Mouse (Mus musculus) right cerebral cortex, adult 18-20 months (tissue): ENCODE measurements around the gene 6430548M08Rik.

ENCODE experiments used
- DNase-seq: peaks from one replicate; pipeline ENCODE4 v3.0.0; 2022; ENCODE audit warnings: mixed read lengths

Gene 6430548M08Rik

GRCm38 (mm10) chr8:120144652-120145301, 30.8 kb downstream of the 6430548M08Rik start:
- peak; percentile 79 for DNase-seq

GRCm38 (mm10) chr8:120146051-120146450, 32.1 kb downstream of the 6430548M08Rik start:
- DNase-seq: no peak

GRCm38 (mm10) chr8:120150028-120150427, 36.1 kb downstream of the 6430548M08Rik start:
- no peak for DNase-seq

GRCm38 (mm10) chr8:120151151-120151550, 37.2 kb downstream of the 6430548M08Rik start:
- DNase-seq: no peak

GRCm38 (mm10) chr8:120152636-120153035, 38.7 kb downstream of the 6430548M08Rik start:
- DNase-seq: no peak

- no peak for DNase-seq
Observed at GRCm38 (mm10) chr8:120160366-120160765, 46.4 kb downstream of the 6430548M08Rik start.

- DNase-seq: no peak
Observed at GRCm38 (mm10) chr8:120161658-120162403, 47.9 kb downstream of the 6430548M08Rik start.

- DNase-seq: no peak
Observed at GRCm38 (mm10) chr8:120162404-120162752, 48.4 kb downstream of the 6430548M08Rik start.

GRCm38 (mm10) chr8:120163376-120163775, 49.4 kb downstream of the 6430548M08Rik start:
- no peak for DNase-seq

- no peak for DNase-seq
Observed at GRCm38 (mm10) chr8:120164026-120164425, 50.1 kb downstream of the 6430548M08Rik start.

GRCm38 (mm10) chr8:120167136-120167535, 53.2 kb downstream of the 6430548M08Rik start:
- DNase-seq: no peak

GRCm38 (mm10) chr8:120167821-120168220, 53.9 kb downstream of the 6430548M08Rik start:
- DNase-seq: peak; percentile 69

- no peak for DNase-seq
Observed at GRCm38 (mm10) chr8:120169119-120169518, 55.2 kb downstream of the 6430548M08Rik start.

- no peak for DNase-seq
Observed at GRCm38 (mm10) chr8:120173195-120173594, 59.2 kb downstream of the 6430548M08Rik start.

- DNase-seq: no peak
Observed at GRCm38 (mm10) chr8:120174606-120175005, 60.7 kb downstream of the 6430548M08Rik start.

GRCm38 (mm10) chr8:120176605-120177004, 62.7 kb downstream of the 6430548M08Rik start:
- DNase-seq: no peak

- peak; percentile 65 for DNase-seq
Observed at GRCm38 (mm10) chr8:120177318-120178123, 63.6 kb downstream of the 6430548M08Rik start, which contains the start of gene Fam92b. Gene Fam92b, minus strand, starts transcription at chr8:120177466.

GRCm38 (mm10) chr8:120178124-120178514, 64.2 kb downstream of the 6430548M08Rik start:
- DNase-seq: no peak

- DNase-seq: peak; percentile 81
Observed at GRCm38 (mm10) chr8:120179027-120179431, 65.1 kb downstream of the 6430548M08Rik start.

GRCm38 (mm10) chr8:120180445-120180970, 66.6 kb downstream of the 6430548M08Rik start:
- no peak for DNase-seq

GRCm38 (mm10) chr8:120181274-120181673, 67.3 kb downstream of the 6430548M08Rik start:
- no peak for DNase-seq

- no peak for DNase-seq
Observed at GRCm38 (mm10) chr8:120181861-120182414, 68.0 kb downstream of the 6430548M08Rik start.

- no peak for DNase-seq
Observed at GRCm38 (mm10) chr8:120184366-120184765, 70.4 kb downstream of the 6430548M08Rik start.
